Mouse (Mus musculus) lung, postnatal 36 days (tissue): ENCODE results near the gene Gm20422.
"Not testable (repeated sequence)": the region's sequence is repeated elsewhere in the genome, so short reads cannot be mapped to it uniquely, and the experiment has no call there.

Experiments used
- DNase-seq: peaks from one replicate; pipeline ENCODE4 v3.0.0; 2022; ENCODE audit warnings: mixed read lengths

Gene Gm20422

DNA sequence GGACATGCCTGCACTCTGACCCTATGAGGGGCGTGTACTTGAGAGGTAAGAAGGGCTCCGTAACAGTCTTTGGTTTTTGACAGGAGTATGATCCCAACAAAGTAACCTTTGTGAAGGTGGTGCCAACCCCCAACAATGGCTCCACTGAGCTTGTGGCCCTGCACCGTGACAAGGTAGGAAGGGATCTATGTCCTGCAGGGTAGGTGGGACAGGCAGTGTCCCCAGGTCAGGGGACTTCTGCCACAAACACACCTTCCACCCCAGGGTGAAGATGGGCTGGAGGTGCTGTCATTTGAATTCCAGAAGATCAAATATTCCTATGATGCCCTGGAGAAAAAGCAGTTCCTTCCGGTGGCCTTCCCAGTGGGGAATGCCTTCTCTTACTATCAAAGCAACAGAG, 19.0 kb upstream of the Gm20422 start:
- no peak for DNase-seq

DNA sequence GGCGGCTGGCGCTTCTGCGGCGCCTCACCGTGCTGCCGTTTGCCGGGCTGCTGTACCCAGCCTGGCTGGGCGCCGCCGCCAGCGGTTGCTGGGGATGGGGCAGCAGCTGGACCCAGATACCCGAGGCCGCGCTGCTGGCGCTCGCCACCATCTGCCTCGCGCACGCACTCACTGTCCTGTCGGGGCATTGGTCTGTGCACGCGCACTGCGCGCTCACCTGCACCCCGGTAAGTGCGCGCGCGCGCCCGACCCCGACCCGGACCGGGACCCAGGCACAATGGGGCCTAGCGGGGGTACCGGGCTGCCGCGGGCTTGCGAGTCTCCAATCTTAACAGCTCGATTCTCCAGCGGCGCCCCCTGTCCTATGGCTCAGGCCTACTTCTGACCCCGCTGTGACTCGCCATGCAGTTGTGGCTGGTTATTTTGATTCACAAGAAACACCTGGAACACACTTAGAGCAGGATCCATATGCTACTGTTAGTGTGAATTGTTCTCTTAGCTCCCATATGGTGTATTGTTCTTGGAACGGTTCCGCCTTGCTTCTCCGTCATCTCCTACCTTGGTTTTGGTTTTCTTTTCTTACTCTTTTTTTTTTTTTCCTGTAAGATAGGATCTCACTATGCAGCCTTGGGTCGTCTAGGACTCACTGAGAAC, 16.9 kb upstream of the Gm20422 start:
- DNase-seq: peak; percentile 11

DNA sequence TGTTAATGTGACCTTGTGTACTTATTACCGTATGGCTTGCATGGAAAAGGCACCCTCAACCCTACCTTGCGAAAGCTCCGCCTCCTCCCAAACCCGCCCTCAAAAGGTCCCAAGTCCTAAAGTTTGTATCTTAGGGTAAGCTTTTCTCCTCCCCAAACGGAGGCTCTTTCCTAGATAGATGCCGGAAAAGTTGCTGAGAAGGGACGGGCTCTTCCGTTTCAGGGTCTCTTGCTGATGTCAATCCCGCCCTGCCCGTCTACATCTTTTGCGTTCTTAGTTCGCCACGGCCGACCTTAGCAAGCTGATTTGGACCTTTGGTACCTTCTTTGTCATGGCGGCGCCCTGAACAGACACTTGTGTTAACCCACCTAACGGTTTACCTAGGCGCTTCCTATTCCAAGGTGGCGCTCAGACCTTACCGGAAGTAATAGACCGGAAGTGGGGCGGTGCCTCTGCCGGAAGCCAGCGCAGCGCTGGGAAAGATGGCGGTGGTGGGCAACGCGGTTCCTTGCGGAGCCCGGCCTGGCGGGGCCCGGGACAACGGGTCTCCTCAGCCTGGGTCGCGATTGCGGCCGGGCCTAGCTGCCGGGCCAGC, 16.2 kb upstream of the Gm20422 start, which contains the start of the genes Atp13a1 and Zfp866:
Gene Atp13a1, plus strand, starts transcription at position 391 of the 595 bp plus-strand sequence.
Gene Zfp866, minus strand, starts transcription at position 406 of the 595 bp plus-strand sequence.
- peak; percentile 94 for DNase-seq

DNA sequence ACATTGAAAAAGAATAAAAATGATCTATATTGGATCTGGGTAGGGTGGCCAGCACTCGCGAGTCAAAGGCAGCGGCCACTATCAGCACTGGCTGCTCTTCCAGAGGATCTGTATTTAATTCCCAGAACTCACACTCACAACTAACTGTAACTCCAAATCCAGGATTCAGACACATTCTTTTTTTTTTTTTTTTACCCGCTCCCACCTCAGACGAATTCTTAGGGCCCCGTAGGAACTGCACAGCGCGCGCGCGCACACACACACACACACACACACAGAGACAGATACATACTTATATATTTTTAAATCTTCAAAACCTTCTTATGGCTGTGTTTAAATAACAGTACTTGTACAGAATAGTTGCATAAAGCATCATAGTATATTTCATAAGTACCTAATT, 15.7 kb upstream of the Gm20422 start:
- DNase-seq: no peak

DNA sequence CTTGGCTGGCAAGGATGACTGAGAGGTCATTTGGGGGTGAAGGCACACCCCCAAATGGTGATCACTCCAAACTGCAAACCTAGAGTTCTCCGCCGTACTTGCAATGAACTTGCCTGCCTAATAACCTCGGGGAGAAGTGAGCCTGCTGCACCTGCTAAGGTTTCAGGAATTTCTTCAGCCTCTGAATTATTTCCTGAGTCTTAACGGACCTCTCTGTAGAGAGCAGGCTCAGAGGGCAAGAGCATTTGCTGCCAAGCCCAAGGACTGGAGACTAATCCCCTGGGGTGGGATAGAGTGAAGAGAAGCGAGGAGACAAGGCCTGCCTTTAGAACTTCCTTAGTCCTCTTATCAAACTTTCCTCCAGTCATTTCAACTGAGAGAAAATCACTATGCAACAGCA, 15.0 kb upstream of the Gm20422 start:
- no peak for DNase-seq

DNA sequence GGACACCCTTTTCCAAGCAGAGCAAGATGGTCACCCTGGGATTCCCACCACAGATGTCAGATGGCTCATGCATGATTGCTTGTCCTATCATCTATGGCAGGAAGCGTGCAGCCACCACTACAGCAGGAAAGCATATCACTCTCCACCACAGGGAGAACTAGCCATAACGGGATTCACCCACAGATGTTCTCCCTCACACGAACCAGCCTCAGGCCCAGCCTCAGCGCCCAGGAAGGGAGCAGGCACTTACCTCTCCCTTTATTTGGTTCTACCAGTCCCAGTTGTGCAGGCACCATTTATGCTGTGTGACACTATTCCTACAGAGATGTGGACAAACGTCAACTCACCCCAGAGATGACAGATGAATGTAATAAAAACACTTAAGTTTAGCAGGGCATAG, 14.4 kb upstream of the Gm20422 start:
- DNase-seq: no peak

DNA sequence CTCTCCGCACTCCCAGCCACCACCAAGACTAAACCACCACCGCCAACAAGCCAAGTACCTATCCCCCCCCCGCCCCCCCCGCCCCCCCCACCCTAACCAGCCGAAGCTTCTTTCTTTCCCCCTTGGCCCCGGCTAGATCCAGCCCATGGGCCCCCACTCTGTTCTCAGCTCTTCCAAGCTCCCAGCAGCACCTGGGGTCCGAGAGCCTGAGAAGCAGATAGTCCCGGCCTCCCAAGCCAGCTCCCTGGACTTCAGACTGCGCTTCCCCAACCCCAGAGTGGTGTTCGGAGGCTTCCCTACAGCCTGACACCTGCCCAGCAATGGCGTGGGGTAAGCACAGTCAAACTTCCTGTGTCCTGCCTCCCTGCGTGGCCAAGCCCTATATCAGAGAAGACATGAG, 2.4 kb upstream of the Gm20422 start:
- DNase-seq: no peak

DNA sequence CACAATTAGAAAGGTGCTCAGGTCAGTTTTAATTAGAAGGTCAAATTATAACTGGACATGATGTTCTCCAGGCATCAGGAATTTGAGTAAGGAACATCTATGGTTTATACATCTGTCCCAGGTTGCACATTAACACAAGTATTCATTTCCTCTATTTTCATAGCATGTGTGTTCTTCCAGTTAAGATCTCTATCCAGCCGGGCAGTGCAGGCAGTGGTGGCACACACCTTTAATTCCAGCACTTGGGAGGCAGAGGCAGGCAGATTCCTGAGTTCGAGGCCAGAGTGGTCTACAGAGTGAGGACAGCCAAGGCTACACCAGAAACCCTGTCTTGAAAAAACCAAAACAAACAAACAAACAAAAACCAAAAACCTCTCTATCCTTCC, 456 bp upstream of the Gm20422 start:
- no peak for DNase-seq

DNA sequence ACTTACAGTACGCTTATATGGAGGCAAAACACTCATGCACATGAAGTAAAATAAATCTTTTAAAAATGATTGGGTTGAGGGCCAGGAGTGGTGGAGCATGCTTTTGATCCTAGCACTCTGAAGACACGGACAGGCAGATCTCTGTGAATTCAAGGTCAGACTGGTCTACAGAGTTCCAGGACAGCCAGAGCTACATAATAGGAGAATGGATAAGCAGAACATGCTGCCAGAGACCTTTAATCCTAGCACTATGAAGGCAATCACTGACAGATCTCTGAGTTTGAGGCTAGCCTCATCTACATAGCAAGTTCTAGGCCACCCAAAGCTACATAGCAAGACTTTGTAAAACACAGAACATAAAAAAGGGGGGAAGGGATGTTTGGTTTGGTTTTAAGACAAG, 2.6 kb downstream of the Gm20422 start:
- DNase-seq: no peak

DNA sequence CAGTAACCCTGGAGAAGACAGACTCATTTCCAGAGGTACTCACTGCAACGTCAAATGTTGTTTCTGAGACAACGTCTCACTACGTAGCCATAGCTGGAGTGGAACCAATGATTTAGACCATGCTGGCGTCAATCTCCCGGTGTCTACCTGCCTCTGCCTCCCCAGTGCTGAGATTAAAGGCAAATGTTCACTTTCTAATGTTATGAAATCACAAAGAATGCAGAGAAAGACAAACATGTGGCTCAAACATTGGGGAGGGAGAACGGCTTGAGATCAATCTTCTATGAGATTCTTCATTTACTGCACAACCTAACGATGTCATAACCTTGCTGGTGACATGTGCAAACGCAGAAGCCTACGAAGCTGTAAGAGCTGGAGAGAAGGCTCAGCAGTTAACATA, 3.5 kb downstream of the Gm20422 start:
- DNase-seq: no peak

DNA sequence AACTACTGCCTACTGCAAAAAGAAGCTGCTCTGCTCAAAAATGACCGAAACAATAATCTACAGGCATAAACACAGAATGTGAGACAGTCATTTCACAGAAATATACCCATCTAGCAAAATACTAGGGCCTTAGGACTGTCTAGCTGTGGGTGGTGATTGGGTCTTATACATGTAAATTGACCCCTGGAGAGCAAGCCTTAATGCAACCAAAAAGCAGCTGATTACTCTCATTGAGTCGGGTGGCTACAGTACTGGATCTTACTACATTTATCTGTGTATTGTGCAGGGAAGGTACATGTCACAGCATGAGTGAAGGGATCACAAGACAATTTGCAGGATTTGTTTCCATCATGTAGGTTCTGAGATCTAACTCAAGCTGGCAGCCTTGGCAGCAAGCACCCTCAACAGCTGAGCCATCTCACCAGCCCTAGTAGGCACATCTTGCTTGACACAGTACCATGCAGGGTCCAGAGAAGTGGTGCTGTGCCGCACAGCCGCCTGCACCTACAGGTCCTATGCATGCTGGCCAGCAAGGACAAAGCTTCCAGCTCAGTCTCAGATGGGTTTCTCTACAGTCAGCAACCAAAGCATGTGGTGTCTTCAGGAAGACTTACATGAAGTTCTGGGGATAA, 12.8 kb downstream of the Gm20422 start:
- DNase-seq: no peak

DNA sequence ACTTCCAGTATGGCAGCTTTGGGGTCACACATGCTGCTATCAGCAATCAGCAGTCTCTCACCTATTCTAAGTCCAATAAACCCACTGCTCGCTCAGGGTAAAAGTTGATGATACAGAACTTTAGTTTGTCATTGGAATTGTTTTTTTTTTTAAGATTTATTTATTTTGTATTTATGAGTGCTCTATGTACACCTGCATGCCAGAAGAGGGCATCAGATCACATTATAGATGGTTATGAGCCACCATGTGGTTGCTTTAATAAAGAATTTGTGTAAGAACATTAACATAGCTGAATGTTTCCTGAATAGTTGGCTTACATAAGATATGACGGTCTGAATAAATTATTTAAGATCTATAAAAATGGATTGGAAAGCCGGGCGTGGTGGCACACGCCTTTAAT, 16.4 kb downstream of the Gm20422 start:
- DNase-seq: no peak

DNA sequence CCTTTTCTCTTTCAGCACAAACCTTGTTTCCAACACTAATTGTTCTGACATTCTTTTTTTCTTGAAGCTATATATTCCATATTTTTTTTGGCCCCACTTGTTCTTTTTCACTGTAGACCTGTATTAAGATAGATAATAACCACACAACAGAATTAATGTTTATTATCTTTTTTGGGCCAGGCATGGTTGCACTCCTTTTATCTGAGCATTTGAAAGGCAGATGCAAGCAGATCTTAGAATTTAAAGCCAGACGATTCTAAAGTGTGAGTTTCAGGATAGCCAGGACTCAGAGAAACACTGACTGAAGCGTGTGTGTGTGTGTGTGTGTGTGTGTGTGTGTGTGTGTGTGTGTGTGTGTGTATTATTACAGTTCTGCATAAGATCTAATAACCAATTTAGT, 22.2 kb downstream of the Gm20422 start:
- no peak for DNase-seq

DNA sequence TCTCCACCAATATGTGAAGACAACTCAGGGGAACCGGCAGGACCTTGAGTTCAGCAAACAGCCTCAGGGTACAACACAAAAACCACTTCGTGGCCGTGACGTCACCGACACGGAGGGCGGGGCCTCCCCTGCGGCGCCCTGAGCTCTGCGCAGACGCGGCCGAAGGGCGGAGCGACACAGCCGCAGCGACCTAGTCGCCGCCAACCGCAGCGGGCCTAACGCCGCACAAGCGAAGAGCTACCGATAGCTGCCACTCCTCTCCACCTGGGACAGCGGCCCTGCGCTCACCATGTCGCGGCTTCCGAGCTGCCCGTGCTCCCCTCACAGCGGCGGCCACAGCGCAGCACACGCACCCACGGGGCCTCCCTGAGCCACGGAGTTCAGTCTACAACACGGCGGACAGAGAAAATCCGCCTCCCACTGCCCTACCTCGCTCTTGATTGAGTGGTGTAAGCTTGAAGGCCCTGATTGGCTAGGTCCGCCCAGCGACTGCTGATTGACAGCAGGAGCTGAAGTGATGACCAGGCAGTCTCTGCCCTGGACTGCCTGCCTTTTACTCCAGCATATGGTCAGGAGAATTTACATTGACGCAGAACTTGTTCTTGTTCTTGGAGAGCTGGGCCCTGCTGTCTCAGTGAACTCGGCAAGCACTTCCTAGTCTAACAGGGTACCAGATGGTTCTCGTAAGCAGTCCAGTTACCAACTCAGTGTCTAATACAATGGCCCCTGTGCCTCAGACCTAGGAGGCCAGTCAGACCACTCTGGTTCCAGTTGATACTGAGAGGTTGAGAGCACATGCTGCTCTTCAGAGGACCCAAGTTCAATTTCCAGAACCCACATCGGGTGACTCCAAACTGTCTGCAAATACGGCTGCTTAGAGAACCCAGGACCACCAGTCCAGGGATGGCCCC, 24.9 kb downstream of the Gm20422 start, which contains the start of gene Zfp963:
Gene Zfp963, minus strand, starts transcription at position 427 of the 911 bp plus-strand sequence.
- peak; percentile 97 for DNase-seq

DNA sequence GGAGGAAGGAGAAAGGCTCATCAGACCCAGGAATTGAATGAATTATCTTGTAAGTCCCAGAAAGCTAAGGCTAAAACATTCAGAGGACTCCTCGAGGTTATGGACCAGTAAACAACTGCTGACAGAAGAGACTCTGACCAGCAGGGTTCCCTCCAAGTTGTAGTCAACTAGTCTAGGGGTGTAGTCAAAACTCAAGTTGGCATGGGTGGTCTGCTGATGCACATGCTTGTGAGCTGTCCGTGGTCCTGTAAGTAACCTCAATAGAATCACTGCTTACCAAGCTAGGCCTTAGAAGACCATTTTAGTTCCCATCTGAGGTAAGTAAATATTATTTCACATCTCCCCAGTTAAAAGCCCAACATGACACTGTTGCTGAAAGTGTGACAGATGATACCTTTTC, 33.5 kb downstream of the Gm20422 start:
- no peak for DNase-seq

DNA sequence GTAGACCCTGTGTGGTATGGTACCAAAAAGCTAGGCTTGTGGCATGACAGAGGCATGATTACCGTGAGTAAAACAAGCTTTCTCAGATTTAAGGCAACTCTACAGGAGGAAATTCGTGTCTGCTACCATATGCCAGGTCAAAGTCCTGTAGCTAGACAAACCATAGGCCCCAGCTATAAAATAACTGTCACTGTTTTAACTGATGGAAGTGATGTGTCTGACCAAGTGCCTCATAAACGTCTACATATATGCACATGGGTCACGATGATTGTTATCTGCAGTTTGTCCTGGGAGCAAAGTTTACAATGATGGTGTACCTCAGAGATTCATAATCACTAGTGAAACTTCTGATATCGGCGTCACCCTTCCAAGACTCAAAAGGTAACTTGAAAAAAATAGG, 33.9 kb downstream of the Gm20422 start:
- DNase-seq: no peak

DNA sequence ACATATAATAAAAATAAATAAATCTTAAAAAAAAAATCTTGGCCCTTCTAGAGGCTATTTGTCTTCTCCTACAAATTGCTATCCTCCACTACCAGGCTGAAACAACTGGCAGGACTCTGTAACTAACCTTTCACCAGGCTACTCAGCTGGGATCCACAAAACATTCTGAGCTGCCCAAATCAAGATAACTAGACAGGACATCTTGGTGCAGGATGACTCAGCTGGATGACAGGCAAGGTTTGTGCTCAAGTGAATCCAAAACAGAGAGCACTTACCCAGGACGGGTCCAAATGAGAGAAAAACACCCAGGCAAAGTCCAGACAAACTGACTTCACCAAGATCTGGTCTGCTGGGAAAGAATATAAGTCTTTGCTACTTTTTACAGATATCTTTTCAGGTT, 39.2 kb downstream of the Gm20422 start:
- no peak for DNase-seq

DNA sequence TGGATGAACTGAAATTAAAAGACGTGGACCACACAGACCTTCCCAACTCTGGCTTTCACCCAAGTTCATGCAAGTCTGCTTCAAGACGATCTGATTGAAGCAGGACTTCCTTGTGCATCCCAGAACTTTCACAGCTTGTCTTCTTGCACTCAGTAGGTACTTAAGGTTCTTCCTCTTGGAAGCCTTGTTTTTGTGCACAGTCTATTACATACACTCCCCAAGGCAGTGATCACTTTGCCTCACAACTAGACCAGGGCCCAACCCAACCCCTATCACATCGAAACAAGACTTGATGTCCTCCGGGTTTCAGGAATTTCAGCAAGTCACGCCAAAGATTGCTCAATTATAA, 57.5 kb downstream of the Gm20422 start:
- no peak for DNase-seq

DNA sequence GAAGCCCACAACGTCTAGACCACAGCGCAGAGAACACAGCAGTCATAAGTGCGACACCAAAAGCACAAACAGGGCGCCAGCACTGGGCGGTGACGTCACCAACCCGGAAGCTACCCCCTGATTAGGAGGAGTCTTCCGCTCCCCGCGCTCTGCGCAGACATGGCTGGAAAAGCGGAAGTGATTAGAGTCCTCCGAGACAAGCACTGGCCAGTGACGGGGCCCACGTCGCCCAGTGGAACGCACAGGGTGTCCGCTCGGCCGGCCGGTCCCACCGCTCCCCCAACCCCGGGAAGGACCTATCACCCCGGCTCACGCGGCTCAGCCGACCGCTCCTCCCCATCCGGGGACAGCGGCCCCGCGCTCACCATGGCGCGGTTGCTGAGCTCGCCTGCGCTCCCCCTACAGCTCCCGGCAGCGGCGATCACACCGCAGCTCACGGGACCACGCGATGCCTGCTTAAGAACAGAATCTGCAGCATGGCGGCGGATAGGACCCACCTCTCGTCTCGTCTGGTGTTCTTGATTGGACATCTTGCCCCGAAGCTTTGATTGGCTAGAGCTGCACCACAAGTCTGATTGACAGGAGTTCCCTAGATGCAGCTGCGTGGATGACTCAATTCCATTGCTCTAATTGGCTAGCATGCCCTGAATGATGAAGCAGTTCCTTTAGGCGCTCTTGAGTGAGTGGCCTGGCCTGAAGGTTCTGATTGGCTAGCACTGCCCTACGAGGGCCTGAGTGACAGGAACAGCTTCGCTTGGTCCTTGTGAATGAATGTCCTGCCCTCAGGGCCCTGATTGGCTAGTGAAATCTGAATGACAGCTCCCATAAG, 58.1 kb downstream of the Gm20422 start:
- peak; percentile 99 for DNase-seq

DNA sequence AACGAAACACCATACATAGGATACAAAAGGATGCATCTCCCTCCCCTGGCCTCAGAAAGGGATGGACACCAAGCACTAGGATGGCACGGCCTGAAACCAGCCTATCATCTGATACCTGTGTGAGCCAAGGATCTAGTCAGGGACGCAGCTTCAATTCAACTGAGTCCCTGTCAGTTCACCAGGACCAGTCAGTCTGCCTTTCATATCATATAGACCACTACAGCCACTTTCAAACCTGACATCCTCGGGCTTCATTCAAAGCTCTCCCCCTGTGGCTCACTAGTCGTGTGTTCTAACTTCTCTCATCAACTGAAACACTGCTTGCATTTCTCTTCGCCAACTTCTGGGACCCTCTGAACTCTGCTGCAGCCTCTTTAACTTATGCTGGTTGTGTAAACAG, 59.3 kb downstream of the Gm20422 start:
- no peak for DNase-seq

DNA sequence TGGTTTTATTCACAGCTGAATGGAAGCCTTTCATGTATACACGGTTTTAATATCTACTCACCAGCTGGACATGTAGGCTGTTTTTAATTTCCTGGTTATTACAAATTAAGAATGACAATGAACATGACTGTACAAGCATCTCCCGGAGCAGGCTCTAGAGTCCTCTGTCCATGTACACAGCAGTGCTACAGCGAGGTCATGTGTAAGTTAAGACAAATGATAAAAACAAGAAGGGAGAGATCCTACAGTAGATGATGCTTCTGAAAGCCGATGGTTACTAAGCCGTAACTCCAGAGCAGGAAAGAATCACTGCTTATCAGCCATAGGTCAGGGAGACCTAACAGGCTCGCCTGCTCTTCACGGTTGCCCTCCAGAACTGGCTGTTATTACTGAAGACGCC, 61.2 kb downstream of the Gm20422 start:
- DNase-seq: no peak

DNA sequence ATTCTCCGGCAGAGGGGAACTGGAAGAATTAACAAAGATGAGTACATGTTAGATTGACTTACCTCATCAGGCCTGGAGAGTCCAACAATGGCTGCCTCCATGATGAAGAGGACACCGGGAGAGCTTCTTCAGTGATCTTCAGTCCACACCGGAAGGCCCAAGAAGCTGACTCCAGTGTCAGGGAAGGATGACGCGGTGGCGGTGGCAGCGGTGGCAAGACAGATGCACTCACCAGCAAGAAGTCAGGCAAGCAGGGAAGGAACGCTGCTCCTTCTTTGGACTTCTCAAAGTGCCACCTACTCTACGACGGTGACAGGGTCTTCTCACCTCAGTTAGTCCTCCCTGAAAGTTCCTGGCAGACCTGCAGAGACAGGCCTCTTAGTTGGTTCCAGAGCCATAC, 64.1 kb downstream of the Gm20422 start, which contains the start of gene Zfp869:
Gene Zfp869, minus strand, starts transcription at position 101 of the 400 bp plus-strand sequence.
- DNase-seq: not testable (repeated sequence)
